Comparison of ENCODE assay signal across 27 mouse cellular contexts in the genomic region with DNA sequence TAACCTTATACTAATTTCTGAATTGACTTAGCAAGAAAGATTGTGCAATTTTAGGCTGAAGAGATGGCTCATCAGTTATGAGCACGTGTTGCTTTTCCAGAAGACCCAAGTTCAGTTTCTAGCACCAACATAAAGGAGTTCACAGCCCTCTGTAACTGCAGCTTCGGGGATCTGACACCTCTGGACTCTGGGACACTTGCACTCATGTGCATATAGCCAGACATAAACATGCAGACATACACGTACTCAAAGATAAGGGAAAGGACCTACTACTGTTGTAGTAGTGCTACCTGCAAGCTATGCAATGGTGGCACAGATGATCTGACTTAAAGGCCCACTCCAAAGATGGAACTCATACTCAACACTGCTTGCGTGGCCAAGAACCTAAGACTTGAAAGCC.
"Had no signal": no experiment of that assay in that cellular context is flagged by ENCODE, and none has a peak within 500 bp of the region (broad histone marks: within the 10 kb centered on the region; RNA-seq: fewer than 3 reads in every experiment).

No protein-coding gene starts in this region.

- H3K4me1 ChIP-seq: embryonic facial prominence, embryonic 10.5 days; embryonic facial prominence, embryonic 12.5 days; embryonic facial prominence, embryonic 13.5 days; embryonic facial prominence, embryonic 15.5 days; forebrain, embryonic 10.5 days; forebrain, embryonic 12.5 days; forebrain, embryonic 13.5 days; forebrain, embryonic 15.5 days had no signal

- H3K27ac ChIP-seq: embryonic facial prominence, embryonic 10.5 days; embryonic facial prominence, embryonic 12.5 days; embryonic facial prominence, embryonic 13.5 days; embryonic facial prominence, embryonic 15.5 days; forebrain, embryonic 10.5 days; forebrain, embryonic 12.5 days; forebrain, embryonic 13.5 days; forebrain, embryonic 15.5 days; gastrocnemius, adult 2 months; heart, adult 2 months had no signal

- ATAC-seq: forebrain, embryonic 13.5 days; forebrain, embryonic 14.5 days; forebrain, embryonic 15.5 days; forebrain, embryonic 16.5 days; forebrain, postnatal 0 days had no signal

- H3K9ac ChIP-seq: embryonic facial prominence, embryonic 12.5 days; embryonic facial prominence, embryonic 13.5 days; embryonic facial prominence, embryonic 15.5 days; forebrain, embryonic 12.5 days; forebrain, embryonic 13.5 days; forebrain, embryonic 15.5 days; forebrain, postnatal 0 days had no signal

- H3K36me3 ChIP-seq: embryonic facial prominence, embryonic 12.5 days; embryonic facial prominence, embryonic 13.5 days; embryonic facial prominence, embryonic 15.5 days; forebrain, embryonic 10.5 days; forebrain, embryonic 12.5 days; forebrain, embryonic 15.5 days had no signal

- H3K27me3 ChIP-seq: embryonic facial prominence, embryonic 12.5 days; embryonic facial prominence, embryonic 13.5 days; embryonic facial prominence, embryonic 15.5 days; forebrain, embryonic 12.5 days; forebrain, embryonic 13.5 days; forebrain, embryonic 15.5 days had no signal

- H3K9me3 ChIP-seq: embryonic facial prominence, embryonic 10.5 days; embryonic facial prominence, embryonic 12.5 days; embryonic facial prominence, embryonic 13.5 days; embryonic facial prominence, embryonic 15.5 days; forebrain, embryonic 10.5 days; forebrain, embryonic 12.5 days; forebrain, embryonic 13.5 days; forebrain, embryonic 15.5 days had no signal

- H3K4me3 ChIP-seq: embryonic facial prominence, embryonic 10.5 days; embryonic facial prominence, embryonic 12.5 days; embryonic facial prominence, embryonic 13.5 days; embryonic facial prominence, embryonic 15.5 days; erythroblast, embryonic 14.5 days; forebrain, embryonic 10.5 days; forebrain, embryonic 12.5 days; forebrain, embryonic 13.5 days; forebrain, embryonic 15.5 days; gastrocnemius, adult 2 months; heart, adult 2 months had no signal

- DNase-seq: cerebellum, adult 2 months; cerebellum, adult 8-10 months; cerebellum, adult 9-10 months; cerebellum, adult 9-11 months; cerebellum, postnatal 10 days; cerebellum, postnatal 14 days; cerebellum, postnatal 25 days; cerebellum, postnatal 36 days; embryo, embryonic 11 days; forebrain, postnatal 0 days; gastrocnemius, adult 2 months; gastrocnemius, postnatal 10 days; gastrocnemius, postnatal 14 days; gastrocnemius, postnatal 25 days; gastrocnemius, postnatal 36 days; heart, adult 2 months had no signal
